Mouse (Mus musculus): ENCODE results near the gene Rsph1. TPM values are rescaled to one million over a fixed set of nuclear protein-coding genes. Genes with fewer than 3 reads are reported as not detected.

The Rsph1 gene
- total RNA-seq, 2 experiments from 2014 or later, result 4.8 to 5.2 TPM

GRCm38 (mm10) chr17:31208654-31209053 is 68.5 kb downstream of the Rsph1 start:
- DNase-seq, result no peak

GRCm38 (mm10) chr17:31207771-31208334 is 69.3 kb downstream of the Rsph1 start, which contains the start of gene Ubash3a:
Ubash3a (plus strand) TSS chr17:31207873.
- no peak for DNase-seq

Other genes starting within 250 kb of the Rsph1 start
- 10 to 100 TPM; 10.0 to 12.7 TPM for gene Abcg1, start 219.7 kb downstream of the Rsph1 start, total RNA-seq (2021)
- gene Tff3, start 147.7 kb downstream of the Rsph1 start, total RNA-seq (2021), result not detected
- gene Tff2, start 133.1 kb downstream of the Rsph1 start, total RNA-seq (2021), result not detected
- gene Tff1, start 112.1 kb downstream of the Rsph1 start, total RNA-seq (2021), result not detected
- not detected for gene Tmprss3, start 78.4 kb downstream of the Rsph1 start, total RNA-seq (2021)
- gene Ubash3a, start 69.5 kb downstream of the Rsph1 start, total RNA-seq (2021), result under 1 TPM in 1 of 2 experiments, not detected in 1; 0.07 TPM
- 1 to 10 TPM; 7.0 to 9.8 TPM for gene Slc37a1, start 9.4 kb upstream of the Rsph1 start, total RNA-seq (2021)
- gene Pde9a, start 108.8 kb upstream of the Rsph1 start, total RNA-seq (2021), result 1 to 10 TPM; 3.2 to 3.7 TPM
- 10 to 100 TPM; 20.5 to 24.0 TPM for gene Wdr4, start 242.6 kb upstream of the Rsph1 start, total RNA-seq (2021)
- gene Ndufv3, start 242.7 kb upstream of the Rsph1 start, total RNA-seq (2021), result 100 to 1,000 TPM; 372 to 422 TPM